Comparison of ENCODE assay signal across 18 mouse cellular contexts in genomic region chr8:122228792-122229575, GRCm38 (mm10). TPM values are rescaled to one million over a fixed set of nuclear protein-coding genes. Genes with fewer than 3 reads are reported as not detected.
DNase-seq lines count a peak whose midpoint lies in the region; ATAC-seq and TF ChIP-seq lines count a peak whose summit lies in the region.
"Had no signal": no experiment of that assay in that cellular context is flagged by ENCODE, and none has a peak within 500 bp of the region (broad histone marks: within the 10 kb centered on the region; RNA-seq: fewer than 3 reads in every experiment).

No protein-coding gene starts in this region.

- peak overlapping the region; percentile 71 for H3K4me3 ChIP-seq in gastrocnemius, adult 2 months
- no peak overlapping the region for H3K4me3 ChIP-seq in ES-Bruce4 (ENCODE audit: low read depth, low read length)
- no peak overlapping the region for H3K4me3 ChIP-seq in embryonic facial prominence, embryonic 15.5 days (replicated peaks)

- TF ChIP-seq EP300 in ES-Bruce4 (IDR thresholded peaks at IDR 0.05; ENCODE audit: insufficient read depth, low read depth, low read length) = peak; percentile 93

- H3K36me3 ChIP-seq in ES-Bruce4 (ENCODE audit: control insufficient read depth, insufficient read depth, low read length, poor library complexity, severe bottlenecking) = no peaks in the 10 kb centered on the region
- H3K36me3 ChIP-seq in embryonic facial prominence, embryonic 15.5 days = no peaks in the 10 kb centered on the region
- H3K36me3 ChIP-seq: embryonic facial prominence, embryonic 12.5 days; G1E; hindbrain, embryonic 10.5 days; liver, embryonic 13.5 days; midbrain, embryonic 12.5 days; neural tube, embryonic 15.5 days had no signal

- DNase-seq in gastrocnemius, adult 2 months = no peak
- no peak for DNase-seq in gastrocnemius, postnatal 36 days
- peak; percentile 81 for DNase-seq in R1 (ENCODE audit: low read depth, low spot score)
- no peak for DNase-seq in layer of hippocampus, adult 11-12 months (ENCODE audit: low spot score)
- DNase-seq: liver, embryonic 13.5 days; right cerebral cortex, postnatal 14 days; spleen, adult 18-20 months; thymus, postnatal 36 days had no signal

- no peak overlapping the region for H3K9ac ChIP-seq in ES-Bruce4 (ENCODE audit: low read depth, poor library complexity, severe bottlenecking)
- H3K9ac ChIP-seq in embryonic facial prominence, embryonic 15.5 days = no peak overlapping the region
- H3K9ac ChIP-seq: liver, embryonic 13.5 days had no signal

- intact Hi-C loops in gastrocnemius, adult 2 months (cut with DNase I) = no loop called here
- intact Hi-C loops in gastrocnemius, postnatal 36 days (cut with DNase I) = no loop called here

- no peak for TF ChIP-seq POLR2A in ES-Bruce4 (IDR thresholded peaks at IDR 0.05; ENCODE audit: insufficient read depth, low read length)

- H3K4me1 ChIP-seq in ES-Bruce4 (ENCODE audit: control insufficient read depth, insufficient read depth, low read length) = peaks cover 2% of the 10 kb centered on the region
- peaks cover 42% of the 10 kb centered on the region for H3K4me1 ChIP-seq in embryonic facial prominence, embryonic 15.5 days
- H3K4me1 ChIP-seq: liver, embryonic 13.5 days had no signal

- no peak for TF ChIP-seq CTCF in gastrocnemius, adult 2 months (IDR thresholded peaks at IDR 0.05)
- no peak for TF ChIP-seq CTCF in ES-Bruce4 (IDR thresholded peaks at IDR 0.05; ENCODE audit: low read depth, low read length)

- peak overlapping the region; percentile 72 for H3K27ac ChIP-seq in gastrocnemius, adult 2 months
- H3K27ac ChIP-seq in ES-Bruce4 (ENCODE audit: insufficient read depth, low read length) = no peak overlapping the region
- H3K27ac ChIP-seq in embryonic facial prominence, embryonic 15.5 days (replicated peaks) = no peak overlapping the region; the same call in 1 of the 2 replicates
- H3K27ac ChIP-seq: embryonic facial prominence, embryonic 12.5 days; kidney, postnatal 0 days; liver, embryonic 13.5 days; midbrain, embryonic 12.5 days; neural tube, embryonic 15.5 days had no signal

- peak overlapping the region; percentile 95; the same call in 1 of the 2 replicates for H3K4me2 ChIP-seq in embryonic facial prominence, embryonic 15.5 days (replicated peaks)

- ATAC-seq in embryonic facial prominence, embryonic 15.5 days (ENCODE audit: insufficient number of reproducible peaks, low FRiP score, low TSS enrichment, low read depth) = no peak
- no peak for ATAC-seq in megakaryocyte progenitor cell, adult 5-6 weeks (replicated peaks; ENCODE audit: poor library complexity)
- ATAC-seq: forebrain, postnatal 0 days had no signal

- no peaks in the 10 kb centered on the region for H3K9me3 ChIP-seq in ES-Bruce4 (replicated peaks; ENCODE audit: control insufficient read depth, insufficient read depth, low read length, poor library complexity, severe bottlenecking)
- no peaks in the 10 kb centered on the region for H3K9me3 ChIP-seq in embryonic facial prominence, embryonic 15.5 days (replicated peaks)
- H3K9me3 ChIP-seq: embryonic facial prominence, embryonic 12.5 days; hindbrain, embryonic 10.5 days; liver, embryonic 13.5 days; midbrain, embryonic 12.5 days; neural tube, embryonic 15.5 days had no signal

- peaks cover 5% of the 10 kb centered on the region for H3K27me3 ChIP-seq in ES-Bruce4 (ENCODE audit: control insufficient read depth, insufficient read depth, low read length, poor library complexity, severe bottlenecking)
- H3K27me3 ChIP-seq in embryonic facial prominence, embryonic 15.5 days = peaks cover 28% of the 10 kb centered on the region

- WGBS in embryonic facial prominence, embryonic 15.5 days = 60% methylated on average over 11 of the region's 11 CpGs

RNA-seq across cellular contexts. Expression of gene Zfpm1, which starts 53.0 kb away (rescaled TPM):
- total RNA-seq in gastrocnemius, adult 2 months (2021) = 1 to 10 TPM; 6.6 to 8.8 TPM
- 1 to 10 TPM; 5.6 to 8.9 TPM for total RNA-seq in gastrocnemius, postnatal 36 days (2021)
- 15.5 and 16.8 TPM in 2 replicates for polyA plus RNA-seq in ES-Bruce4 (2011; ENCODE audit: insufficient read depth, insufficient read length, low read depth, missing spikeins)
- polyA plus RNA-seq in embryonic facial prominence, embryonic 15.5 days (2015; fragmentation: Nextera tagmentation; extraction: Ambion mirVana) = 1.4 and 1.6 TPM in 2 replicates
- 12.2 and 21.6 TPM in 2 replicates for total RNA-seq in megakaryocyte progenitor cell, adult 5-6 weeks (2015)
- 9.9 and 20.3 TPM in 2 replicates for total RNA-seq in megakaryocyte progenitor cell, adult 5-6 weeks (2017)
